Mouse (Mus musculus) G1E (cell line): ENCODE results near the gene Adgrg1. TPM values are rescaled to one million over a fixed set of nuclear protein-coding genes. Genes with fewer than 3 reads are reported as not detected.

Experiments used
- ATAC-seq: 2 replicates; pipeline ENCODE4 v1.8.0; 2016; ENCODE audit warnings: mild to moderate bottlenecking; ENCODE audit not compliant: insufficient number of reproducible peaks, poor library complexity, low FRiP score, severe bottlenecking; ENCODE audit errors: extremely low read depth
- DNase-seq: peaks from one replicate; pipeline ENCODE4 v3.0.0; 2012; ENCODE audit warnings: low spot score
- H3K27me3 ChIP-seq: 2 replicates; pipeline ENCODE4 v1.6.1; 2012; ENCODE audit warnings: mild to moderate bottlenecking, low read length, inconsistent platforms; ENCODE audit not compliant: insufficient read depth
- H3K36me3 ChIP-seq: replicated peaks from 2 replicates; pipeline ENCODE3; 2012; ENCODE audit warnings: mild to moderate bottlenecking, inconsistent platforms
- H3K4me1 ChIP-seq: 2 replicates; pipeline ENCODE4 v1.6.1; 2012; ENCODE audit warnings: low read depth, low read length, inconsistent platforms, mixed read lengths; ENCODE audit not compliant: insufficient read depth
- H3K4me3 ChIP-seq: 2 replicates; pipeline ENCODE4 v1.5.1; 2012; ENCODE audit warnings: low read depth, mild to moderate bottlenecking, inconsistent platforms, low read length, moderate library complexity, mixed read lengths
- H3K9me3 ChIP-seq: replicated peaks from 2 replicates; pipeline ENCODE4 v1.6.1; 2012; ENCODE audit warnings: inconsistent platforms
- CTCF ChIP-seq: IDR thresholded peaks from 2 replicates; pipeline ENCODE4 v1.5.1; 2012; ENCODE audit warnings: low read depth, low read length, inconsistent platforms, mixed read lengths
- GATA1 ChIP-seq: IDR thresholded peaks from 2 replicates; pipeline ENCODE4 v1.6.1; 2012; ENCODE audit warnings: borderline replicate concordance, low read length, inconsistent platforms, mixed read lengths
- GATA2 ChIP-seq: IDR thresholded peaks from 2 replicates; pipeline ENCODE4 v1.6.1; 2012; ENCODE audit warnings: low read depth, low read length, inconsistent platforms, borderline replicate concordance
- POLR2AphosphoS5 ChIP-seq: IDR thresholded peaks from 2 replicates; pipeline ENCODE4 v1.6.1; 2012; ENCODE audit warnings: low read depth, low read length, inconsistent platforms; ENCODE audit not compliant: insufficient replicate concordance
- TAL1 ChIP-seq: conservative IDR thresholded peaks from 2 replicates; pipeline ENCODE4 v1.6.1; 2012; ENCODE audit warnings: low read depth, low read length, inconsistent platforms, mixed read lengths
- polyA plus RNA-seq: library from polyadenylated mRNA; stranded (reverse); fragments of >175 nt; gene quantifications from 2 replicates; pipeline ENCODE4 v1.2.3, GENCODE M21; 2012
- total RNA-seq, 2 experiments: library from RNA; stranded (forward) in 1 of 2; stranded (reverse) in 1 of 2; fragments of 200-1000 nt in 1 of 2; fragments of >200 nt in 1 of 2; fragmentation: Nextera tagmentation in 1 of 2; gene quantifications; 2 replicates each; pipeline ENCODE4 v1.2.3; 2014 to 2017

The Adgrg1 gene
- total and polyA plus RNA-seq, 3 experiments: 57.7 to 339 (median 229) TPM

- no peak for TF ChIP-seq GATA1
- TF ChIP-seq GATA2: no peak
- TF ChIP-seq TAL1: no peak
- no peak for TF ChIP-seq CTCF
- TF ChIP-seq POLR2AphosphoS5: no peak
- ATAC-seq (no peak), DNase-seq (no peak)
- H3K4me1 ChIP-seq: peaks cover 100% of the 10 kb centered on the region
- peak overlapping the region; percentile 42; the same call in 1 of the 2 replicates for H3K4me3 ChIP-seq
- no peaks in the 10 kb centered on the region for H3K27me3 ChIP-seq
- H3K36me3 ChIP-seq: peaks cover 100% of the 10 kb centered on the region
- H3K9me3 ChIP-seq: no peaks in the 10 kb centered on the region
Observed at GRCm38 (mm10) chr8:94996899-94997856, 22.6 kb downstream of the Adgrg1 start.

- Histone ChIP-seq H3K36me3 (peaks cover 97% of the 10 kb centered on the region), H3K27me3 (no peaks in the 10 kb centered on the region), H3K4me3 (peak overlapping the region; percentile 42; the same call in 1 of the 2 replicates), H3K9me3 (no peaks in the 10 kb centered on the region), H3K4me1 (peaks cover 97% of the 10 kb centered on the region)
- DNase-seq (no peak), ATAC-seq (no peak)
- TF ChIP-seq TAL1 (no peak), CTCF (no peak), GATA1 (no peak), POLR2AphosphoS5 (no peak), GATA2 (no peak)
Observed at GRCm38 (mm10) chr8:94997857-94998243, 23.3 kb downstream of the Adgrg1 start.

GRCm38 (mm10) chr8:94998431-94998830 is 23.9 kb downstream of the Adgrg1 start:
- no peak for TF ChIP-seq GATA1
- TF ChIP-seq CTCF: no peak
- peaks cover 93% of the 10 kb centered on the region for H3K4me1 ChIP-seq
- H3K27me3 ChIP-seq: no peaks in the 10 kb centered on the region
- DNase-seq (no peak), ATAC-seq (no peak)
- no peaks in the 10 kb centered on the region for H3K9me3 ChIP-seq
- H3K4me3 ChIP-seq: peak overlapping the region; percentile 1; the same call in 1 of the 2 replicates
- peaks cover 97% of the 10 kb centered on the region for H3K36me3 ChIP-seq

GRCm38 (mm10) chr8:94999004-94999403 is 24.5 kb downstream of the Adgrg1 start:
- TF ChIP-seq POLR2AphosphoS5 (no peak), TAL1 (no peak), CTCF (no peak), GATA2 (no peak)
- Histone ChIP-seq H3K4me1 (peaks cover 92% of the 10 kb centered on the region), H3K27me3 (no peaks in the 10 kb centered on the region), H3K4me3 (no peak overlapping the region; the same call in 1 of the 2 replicates), H3K36me3 (peaks cover 97% of the 10 kb centered on the region), H3K9me3 (no peaks in the 10 kb centered on the region)
- DNase-seq (no peak), ATAC-seq (no peak)

GRCm38 (mm10) chr8:94999956-95000355 is 25.4 kb downstream of the Adgrg1 start:
- H3K9me3 ChIP-seq: no peaks in the 10 kb centered on the region
- H3K4me1 ChIP-seq: peaks cover 84% of the 10 kb centered on the region
- DNase-seq (no peak), ATAC-seq (no peak)
- no peaks in the 10 kb centered on the region for H3K27me3 ChIP-seq
- H3K4me3 ChIP-seq: peak overlapping the region; percentile 37; the same call in 1 of the 2 replicates
- TF ChIP-seq TAL1 (no peak), GATA1 (no peak)
- H3K36me3 ChIP-seq: peaks cover 97% of the 10 kb centered on the region

GRCm38 (mm10) chr8:95000684-95001083 is 26.1 kb downstream of the Adgrg1 start:
- ATAC-seq (peak; percentile 59; the same call in 1 of the 2 replicates), DNase-seq (peak; percentile 84)
- H3K9me3 ChIP-seq: no peaks in the 10 kb centered on the region
- H3K36me3 ChIP-seq: peaks cover 97% of the 10 kb centered on the region
- TF ChIP-seq GATA2 (no peak), TAL1 (no peak), GATA1 (no peak), CTCF (no peak), POLR2AphosphoS5 (no peak)
- H3K4me3 ChIP-seq: no peak overlapping the region; the same call in 1 of the 2 replicates
- peaks cover 82% of the 10 kb centered on the region for H3K4me1 ChIP-seq
- H3K27me3 ChIP-seq: no peaks in the 10 kb centered on the region

- Histone ChIP-seq H3K4me3 (peak overlapping the region; percentile 31; the same call in 1 of the 2 replicates), H3K27me3 (no peaks in the 10 kb centered on the region), H3K9me3 (no peaks in the 10 kb centered on the region), H3K36me3 (peaks cover 97% of the 10 kb centered on the region), H3K4me1 (peaks cover 79% of the 10 kb centered on the region)
- DNase-seq: no peak
- no peak for ATAC-seq
- TF ChIP-seq TAL1 (no peak), GATA1 (no peak), GATA2 (no peak), POLR2AphosphoS5 (no peak), CTCF (no peak)
Observed at GRCm38 (mm10) chr8:95001165-95001564, 26.6 kb downstream of the Adgrg1 start.
